Mouse (Mus musculus): ENCODE measurements around the gene Avpr1b. TPM values are rescaled to one million over a fixed set of nuclear protein-coding genes. Genes with fewer than 3 reads are reported as not detected.
"Not testable (repeated sequence)": the region's sequence is repeated elsewhere in the genome, so short reads cannot be mapped to it uniquely, and the experiment has no call there.

Avpr1b gene
- polyA plus RNA-seq, 1 experiment: not detected

DNA sequence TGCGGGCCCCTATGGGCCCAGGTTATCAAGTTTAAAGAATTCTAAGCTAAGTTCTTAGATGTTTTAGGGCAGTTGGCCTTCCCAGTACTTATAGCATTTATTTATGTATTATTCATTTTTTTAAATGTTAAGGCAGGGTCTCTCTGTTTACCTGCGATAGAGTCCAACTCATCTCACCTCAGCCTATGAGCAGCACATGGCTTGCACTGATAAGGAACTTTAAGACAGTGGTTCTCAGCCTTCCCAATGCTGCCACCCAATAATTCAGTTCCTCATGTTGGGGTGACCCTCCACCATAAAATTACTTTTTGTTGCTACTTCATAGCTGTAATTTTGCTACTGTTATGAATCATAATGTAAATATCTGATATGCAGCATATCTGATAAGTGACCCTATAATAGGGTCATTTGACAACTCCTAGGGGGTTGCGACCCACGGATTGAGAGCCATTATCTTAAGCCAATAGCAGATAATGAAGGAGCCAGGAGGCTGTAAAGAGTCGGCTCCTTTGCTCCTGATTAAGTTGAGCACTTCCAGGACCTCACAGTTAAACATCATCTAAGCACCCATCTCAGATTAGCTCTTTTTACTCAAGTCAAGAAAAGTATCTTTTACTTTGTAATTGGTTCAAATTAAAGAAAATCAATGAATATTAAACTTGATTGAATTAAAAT lies 17.6 kb downstream of the Avpr1b start:
- Histone ChIP-seq H3K4me3 (replicated peaks) (no peak overlapping the region), H3K27me3 (replicated peaks) (peaks cover 26% of the 10 kb centered on the region), H3K4me1 (peaks cover 8% of the 10 kb centered on the region), H3K9me3 (peaks cover 9% of the 10 kb centered on the region), H3K36me3 (replicated peaks; ENCODE audit: low read length) (no peaks in the 10 kb centered on the region)
- no peak for TF ChIP-seq FLI1 (IDR thresholded peaks at IDR 0.05; ENCODE audit: low read length)
- no peak for TF ChIP-seq GATA1 (IDR thresholded peaks at IDR 0.05; ENCODE audit: borderline replicate concordance, low read length)

DNA sequence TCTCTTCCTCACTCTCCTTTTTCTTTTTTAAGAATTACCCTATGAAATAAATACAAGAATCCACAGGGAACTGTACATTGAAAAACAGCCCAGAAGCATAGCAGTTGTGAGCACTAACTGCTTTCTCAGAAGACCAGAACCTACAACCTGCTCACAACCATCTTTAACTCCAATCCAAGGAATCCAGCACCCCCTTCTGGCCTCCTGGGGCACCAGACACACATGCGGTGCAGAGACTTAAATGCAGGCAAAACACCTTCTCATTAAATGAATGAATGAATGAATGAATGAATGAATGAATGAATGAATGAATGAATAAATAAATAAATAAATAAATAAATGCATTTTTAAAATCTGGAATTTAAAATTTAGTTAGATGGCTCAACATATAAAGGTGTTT lies 19.5 kb downstream of the Avpr1b start:
- H3K27me3 ChIP-seq (replicated peaks): peaks cover 20% of the 10 kb centered on the region
- H3K4me1 ChIP-seq: no peaks in the 10 kb centered on the region
- H3K9me3 ChIP-seq: peaks cover 9% of the 10 kb centered on the region
- H3K36me3 ChIP-seq (replicated peaks; ENCODE audit: low read length): no peaks in the 10 kb centered on the region
- TF ChIP-seq FLI1 (IDR thresholded peaks at IDR 0.05; ENCODE audit: low read length): no peak
- H3K4me3 ChIP-seq (replicated peaks): no peak overlapping the region

DNA sequence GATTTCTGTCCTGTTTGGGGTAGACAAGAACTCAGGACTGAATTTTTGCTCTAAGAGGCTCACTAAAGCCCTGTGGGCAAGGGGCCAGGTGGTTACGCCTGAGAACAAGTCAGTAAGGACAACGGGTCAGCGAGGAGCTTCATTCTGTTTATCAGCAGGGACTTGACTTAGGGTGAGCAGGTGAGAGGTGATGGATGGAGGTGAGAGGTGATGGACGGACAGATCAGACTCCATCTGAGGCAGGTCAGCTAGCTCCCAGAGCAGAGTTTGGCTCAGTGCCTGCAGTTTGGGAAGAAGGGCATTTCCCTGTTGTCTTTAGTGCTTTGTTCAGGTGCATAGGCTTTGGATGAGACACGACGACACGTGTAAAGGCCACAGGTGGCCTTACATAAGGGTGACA lies 20.3 kb downstream of the Avpr1b start:
- peaks cover 23% of the 10 kb centered on the region for H3K27me3 ChIP-seq (replicated peaks)
- H3K4me3 ChIP-seq (replicated peaks): no peak overlapping the region
- peaks cover 9% of the 10 kb centered on the region for H3K9me3 ChIP-seq
- TF ChIP-seq FLI1 (IDR thresholded peaks at IDR 0.05; ENCODE audit: low read length): no peak
- no peak for TF ChIP-seq GATA1 (IDR thresholded peaks at IDR 0.05; ENCODE audit: borderline replicate concordance, low read length)
- no peaks in the 10 kb centered on the region for H3K4me1 ChIP-seq
- H3K36me3 ChIP-seq (replicated peaks; ENCODE audit: low read length): no peaks in the 10 kb centered on the region

DNA sequence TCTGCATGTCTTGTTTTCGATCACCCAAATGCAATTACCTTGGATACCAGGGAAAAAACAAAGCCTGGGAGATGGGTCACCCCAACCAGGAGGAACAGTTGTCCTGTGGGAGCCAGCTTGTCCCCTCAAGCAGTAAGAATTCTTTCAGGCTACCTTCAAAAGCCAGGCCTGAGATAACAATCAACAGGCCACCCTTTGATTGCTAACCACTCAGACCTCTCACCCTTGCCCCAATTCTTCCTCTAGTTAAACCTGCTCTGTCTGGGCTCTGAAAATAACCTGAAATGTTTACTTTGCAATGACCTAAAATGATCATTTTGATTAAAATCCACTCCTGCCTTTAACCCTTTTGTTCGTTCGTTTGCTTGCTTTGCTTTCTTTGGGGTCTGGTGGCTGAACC lies 24.6 kb downstream of the Avpr1b start:
- no peak for TF ChIP-seq GATA1 (IDR thresholded peaks at IDR 0.05; ENCODE audit: borderline replicate concordance, low read length)
- TF ChIP-seq FLI1 (IDR thresholded peaks at IDR 0.05; ENCODE audit: low read length): no peak
- Histone ChIP-seq H3K4me3 (replicated peaks) (no peak overlapping the region), H3K27me3 (replicated peaks) (peaks cover 33% of the 10 kb centered on the region), H3K4me1 (no peaks in the 10 kb centered on the region), H3K36me3 (replicated peaks; ENCODE audit: low read length) (no peaks in the 10 kb centered on the region), H3K9me3 (peaks cover 9% of the 10 kb centered on the region)

DNA sequence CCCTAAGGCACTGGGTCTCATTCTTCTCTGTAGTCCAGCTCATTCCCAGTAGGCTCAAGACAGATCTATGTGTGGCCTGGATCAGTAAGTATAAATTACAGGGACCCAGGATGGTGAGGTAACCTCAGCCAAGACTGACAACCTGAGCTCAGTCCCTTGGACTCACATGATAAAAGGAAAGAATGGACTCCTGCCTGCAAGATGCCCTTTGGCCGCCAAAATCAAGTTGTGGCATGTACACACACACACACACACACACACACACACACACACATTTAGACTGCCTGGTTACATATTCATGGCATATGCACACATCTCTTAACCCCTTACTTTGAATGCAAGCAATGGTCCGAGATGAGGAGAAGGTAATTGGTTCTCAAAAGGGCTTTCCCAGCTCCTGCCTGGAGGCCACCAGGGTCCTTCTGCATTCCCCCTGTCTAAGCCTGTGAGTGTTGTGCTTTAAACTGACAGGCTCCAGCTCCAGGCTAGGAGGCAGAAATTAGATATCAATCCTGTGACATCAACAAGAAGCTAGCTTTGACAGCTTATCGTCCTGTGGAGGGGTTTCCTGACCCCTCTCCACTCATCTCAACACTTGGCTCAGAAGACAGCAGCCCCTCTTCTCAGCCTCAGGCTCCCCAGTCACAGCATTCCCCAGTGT lies 25.3 kb downstream of the Avpr1b start:
- Histone ChIP-seq H3K4me1 (no peaks in the 10 kb centered on the region), H3K36me3 (replicated peaks; ENCODE audit: low read length) (no peaks in the 10 kb centered on the region), H3K27me3 (replicated peaks) (peaks cover 31% of the 10 kb centered on the region), H3K9me3 (peaks cover 7% of the 10 kb centered on the region), H3K4me3 (replicated peaks) (no peak overlapping the region)
- no peak for TF ChIP-seq GATA1 (IDR thresholded peaks at IDR 0.05; ENCODE audit: borderline replicate concordance, low read length)
- TF ChIP-seq FLI1 (IDR thresholded peaks at IDR 0.05; ENCODE audit: low read length): no peak

DNA sequence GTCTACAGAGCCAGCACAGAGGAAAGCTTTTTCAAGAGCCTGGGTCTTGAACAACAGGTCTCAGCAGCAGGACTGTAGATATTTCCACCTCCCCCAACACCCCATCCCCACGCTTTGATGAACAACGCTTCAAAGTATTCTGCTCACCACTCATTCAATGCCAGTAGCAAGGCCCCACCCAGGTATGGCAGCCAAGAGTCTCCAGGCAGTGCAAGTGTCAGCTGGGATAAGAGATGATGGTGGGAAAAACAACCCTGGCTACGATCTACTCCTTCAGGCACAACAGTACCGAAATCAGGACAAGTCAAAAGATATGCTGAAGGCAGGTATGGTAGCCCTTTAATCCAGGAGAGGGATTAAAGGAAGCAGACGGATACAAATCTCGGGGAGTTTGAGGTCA lies 27.2 kb downstream of the Avpr1b start:
- H3K4me3 ChIP-seq (replicated peaks): no peak overlapping the region
- no peaks in the 10 kb centered on the region for H3K36me3 ChIP-seq (replicated peaks; ENCODE audit: low read length)
- no peaks in the 10 kb centered on the region for H3K9me3 ChIP-seq
- no peak for TF ChIP-seq GATA1 (IDR thresholded peaks at IDR 0.05; ENCODE audit: borderline replicate concordance, low read length)
- no peak for TF ChIP-seq FLI1 (IDR thresholded peaks at IDR 0.05; ENCODE audit: low read length)
- H3K4me1 ChIP-seq: no peaks in the 10 kb centered on the region
- peaks cover 15% of the 10 kb centered on the region for H3K27me3 ChIP-seq (replicated peaks)

DNA sequence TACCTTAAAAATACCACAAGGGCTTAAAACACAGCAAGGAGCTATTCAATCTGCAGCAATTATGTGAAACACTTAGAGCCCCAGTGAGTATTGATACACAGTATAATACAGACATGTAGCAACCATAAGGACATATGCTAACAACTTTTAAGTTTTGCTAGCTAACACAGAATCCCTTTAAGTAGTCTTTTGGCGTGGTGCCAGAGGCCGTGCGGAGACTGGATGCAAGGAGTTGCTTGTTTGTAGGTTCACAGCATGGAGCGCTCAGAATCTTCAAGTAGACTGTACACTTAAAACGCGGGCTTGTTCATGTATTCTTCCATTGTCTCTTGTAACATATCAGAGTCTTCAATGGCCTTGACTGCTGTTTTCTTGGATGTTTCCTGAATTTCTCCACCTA lies 33.2 kb downstream of the Avpr1b start:
- not testable (repeated sequence) for H3K4me3 ChIP-seq (replicated peaks); H3K9me3 ChIP-seq; H3K4me1 ChIP-seq; H3K27me3 ChIP-seq (replicated peaks); H3K36me3 ChIP-seq (replicated peaks; ENCODE audit: low read length)

DNA sequence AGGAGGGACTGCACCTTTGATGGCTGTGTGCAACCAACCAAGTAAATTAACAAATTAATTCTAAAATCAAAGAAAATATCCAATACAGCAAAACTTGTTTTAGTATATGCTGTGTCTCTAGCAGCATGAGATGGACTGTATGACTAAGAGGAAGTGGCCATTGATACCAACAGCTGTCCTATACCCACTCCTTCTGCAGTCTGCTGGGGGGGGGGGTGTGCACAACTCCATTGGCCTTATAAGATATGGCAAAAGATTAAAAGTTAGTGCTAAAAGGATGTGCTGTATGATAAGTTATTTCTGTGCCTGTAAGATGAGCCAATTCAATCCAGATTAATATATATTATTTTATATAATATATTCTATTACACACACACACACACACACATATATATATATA lies 35.5 kb downstream of the Avpr1b start:
- no peaks in the 10 kb centered on the region for H3K36me3 ChIP-seq (replicated peaks; ENCODE audit: low read length)
- H3K4me1 ChIP-seq: peaks cover 4% of the 10 kb centered on the region; the same call in 1 of the 2 replicates
- H3K4me3 ChIP-seq (replicated peaks): no peak overlapping the region
- H3K9me3 ChIP-seq: no peaks in the 10 kb centered on the region
- peaks cover 2% of the 10 kb centered on the region for H3K27me3 ChIP-seq (replicated peaks)
- TF ChIP-seq FLI1 (IDR thresholded peaks at IDR 0.05; ENCODE audit: low read length) (no peak), GATA1 (IDR thresholded peaks at IDR 0.05; ENCODE audit: borderline replicate concordance, low read length) (no peak)

DNA sequence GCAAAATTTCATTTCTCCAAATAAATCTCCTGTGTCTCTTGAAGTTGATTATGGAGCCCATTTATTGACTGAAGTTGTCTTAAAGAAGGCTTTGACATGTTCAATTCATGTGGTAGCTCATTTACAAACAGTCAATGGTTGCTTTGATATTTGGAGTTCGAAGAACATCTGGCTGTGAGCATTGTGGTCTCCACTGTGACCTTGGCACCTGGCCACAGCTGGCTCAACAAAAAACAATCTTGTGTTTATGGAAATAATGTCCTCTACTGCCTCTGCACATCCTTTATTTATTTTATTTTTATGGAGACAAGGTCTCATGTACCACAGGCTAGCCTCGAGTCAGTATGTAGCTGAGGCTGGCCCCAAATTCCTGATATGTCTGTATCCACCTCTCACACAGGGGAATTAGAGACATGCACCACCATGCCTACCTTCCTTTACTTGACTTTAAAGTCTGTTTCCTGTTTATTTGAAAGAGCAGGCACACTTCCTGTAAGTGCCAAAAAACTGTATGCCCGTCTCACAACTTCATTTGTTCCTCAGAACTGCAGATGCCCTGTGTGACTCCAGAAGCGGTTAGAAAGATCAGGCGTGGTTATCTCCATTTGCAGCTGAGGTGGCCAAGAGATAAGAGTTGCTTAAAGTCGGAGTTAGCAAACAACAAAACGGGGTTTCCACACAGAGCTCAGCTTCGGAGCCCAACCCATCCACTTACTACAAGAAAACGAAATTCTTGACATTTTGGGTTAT lies 38.9 kb downstream of the Avpr1b start, which contains the start of gene Ctse:
TSS of gene Ctse (plus strand) at position 516 of the 750 bp plus-strand sequence.
- H3K4me3 ChIP-seq (replicated peaks): peak within 1 kb of the TSS; percentile 53
- peaks cover 2% of the 10 kb centered on the region for H3K27me3 ChIP-seq (replicated peaks)
- peaks cover 4% of the 10 kb centered on the region; the same call in 1 of the 2 replicates for H3K4me1 ChIP-seq
- no peaks in the 10 kb centered on the region for H3K36me3 ChIP-seq (replicated peaks; ENCODE audit: low read length)
- no peaks in the 10 kb centered on the region for H3K9me3 ChIP-seq
- TF ChIP-seq GATA1 (IDR thresholded peaks at IDR 0.05; ENCODE audit: borderline replicate concordance, low read length) (no peak), FLI1 (IDR thresholded peaks at IDR 0.05; ENCODE audit: low read length) (no peak)
